Mouse (Mus musculus) left cerebral cortex, postnatal 14 days (tissue): ENCODE results near the gene Pramel4. TPM values are rescaled to one million over a fixed set of nuclear protein-coding genes. Genes with fewer than 3 reads are reported as not detected.
"Not testable (repeated sequence)": the region's sequence is repeated elsewhere in the genome, so short reads cannot be mapped to it uniquely, and the experiment has no call there.

Experiments
- DNase-seq, 2 experiments: peaks; one replicate each; pipeline ENCODE4 v3.0.0; 2021 to 2022; ENCODE audit warnings: low spot score in 2 of 2, mixed read lengths in 1 of 2
- intact Hi-C: fragments of 180-260 bp; cut with DNase I; formaldehyde crosslinking; loops from one replicate; pipeline ENCODE4 v1.15.1; 2025
- long read RNA-seq, 2 experiments: library from polyadenylated mRNA; stranded (forward); transcript quantifications; one replicate each; pipeline ENCODE4 v2.0.0; 2021
- total RNA-seq, 2 experiments: library from RNA; stranded (reverse); gene quantifications; 2 replicates each; pipeline ENCODE4 v1.2.3; 2021

Pramel4 gene
- not detected for total RNA-seq
- long read RNA-seq, experiment 1, result 0 reads
- long read RNA-seq, experiment 2, result 0 reads

- DNase-seq, intact Hi-C loops: not testable (repeated sequence)
Measured at GRCm38 (mm10) chr4:144058826-144059225, at the start of gene Pramel4. Pramel4 (plus strand) TSS chr4:144059126.

DNA sequence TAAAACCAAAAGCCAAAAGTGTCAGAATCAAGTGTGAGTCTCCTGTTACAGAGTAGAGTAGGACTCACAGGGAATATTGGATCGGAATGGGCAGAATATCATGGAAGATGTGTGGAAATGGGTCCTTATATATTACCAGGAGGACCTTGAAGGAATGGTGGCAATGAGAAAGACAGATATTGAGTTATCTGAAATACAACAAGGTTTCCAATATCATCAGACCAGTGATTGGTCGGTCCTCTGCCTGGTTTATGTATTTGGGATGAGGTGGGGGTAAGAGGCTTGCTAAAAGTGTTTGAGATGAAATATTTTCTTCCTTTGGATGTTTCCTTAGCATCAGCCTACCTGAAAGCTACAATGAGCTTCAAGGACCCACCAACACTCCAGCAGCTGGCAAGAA lies 47.2 kb downstream of the Pramel4 start, which contains the start of gene Gm13102:
Gene Gm13102 (plus strand): TSS at position 301 of the 400 bp plus-strand sequence.
- DNase-seq, intact Hi-C loops: not testable (repeated sequence)

Other genes with a start within 250 kb of the Pramel4 start
- gene Gm13084, start 243.0 kb upstream of the Pramel4 start, total RNA-seq, result not detected
- gene Gm13103, start 212.6 kb upstream of the Pramel4 start, total RNA-seq, result not detected
- not detected for gene Pramef6, start 158.7 kb upstream of the Pramel4 start, total RNA-seq
- not detected for gene Pramef25, start 108.1 kb upstream of the Pramel4 start, total RNA-seq
- not detected for gene Gm13101, start 92.2 kb upstream of the Pramel4 start, total RNA-seq
- not detected for gene Pramef17, start 64.8 kb upstream of the Pramel4 start, total RNA-seq
- not detected for gene Gm13102, start 47.3 kb downstream of the Pramel4 start, total RNA-seq
- not detected for gene Oog3, start 103.5 kb downstream of the Pramel4 start, total RNA-seq
- not detected for gene Oog2, start 131.6 kb downstream of the Pramel4 start, total RNA-seq
- not detected for gene C87977, start 154.2 kb downstream of the Pramel4 start, total RNA-seq
- not detected for gene Pramel5, start 221.4 kb downstream of the Pramel4 start, total RNA-seq